Mouse (Mus musculus): ENCODE results near the gene Rad51b. TPM values are rescaled to one million over a fixed set of nuclear protein-coding genes. Genes with fewer than 3 reads are reported as not detected.

The Rad51b gene
- polyA plus RNA-seq, 1 experiment from 2014 or later: 7.8 TPM

DNA sequence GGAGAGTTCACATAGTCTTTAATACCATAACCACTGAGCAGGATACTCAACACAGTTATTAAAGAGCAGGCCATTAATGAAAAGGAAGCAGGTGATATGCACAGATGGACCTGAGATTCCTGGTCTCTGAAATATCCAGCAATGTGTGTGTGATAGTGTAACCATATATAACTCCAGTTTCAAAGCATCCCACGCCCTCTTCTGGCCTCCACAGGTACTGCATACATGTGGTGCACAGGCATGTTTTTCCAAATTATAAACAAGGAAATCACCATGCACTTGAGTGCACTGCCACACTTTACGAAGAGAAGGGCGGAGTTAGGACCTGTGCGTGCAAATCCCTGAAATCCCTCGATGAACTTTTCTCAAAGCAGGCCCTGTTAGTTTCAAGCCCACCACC lies 484.7 kb downstream of the Rad51b start:
- no peaks in the 10 kb centered on the region for H3K36me3 ChIP-seq (ENCODE audit: control insufficient read depth, insufficient read depth, low read length)
- no peaks in the 10 kb centered on the region; the same call in 1 of the 2 replicates for H3K4me1 ChIP-seq (ENCODE audit: control insufficient read depth, insufficient read depth, low read length)
- 85% methylated on average over 5 of the region's 5 CpGs for WGBS
- no peak overlapping the region for H3K4me2 ChIP-seq (ENCODE audit: low read depth, low read length)
- no peak overlapping the region for H3K4me3 ChIP-seq (replicated peaks; ENCODE audit: low read length)
- no peak for ATAC-seq (ENCODE audit: insufficient read depth, low FRiP score)
- no peak overlapping the region for H3K27ac ChIP-seq (ENCODE audit: low read length)
- no peaks in the 10 kb centered on the region for H3K27me3 ChIP-seq (ENCODE audit: control insufficient read depth, insufficient read depth, low read length)
- no peak overlapping the region for H3K9ac ChIP-seq (ENCODE audit: low read length)
- H3K9me3 ChIP-seq (replicated peaks; ENCODE audit: control insufficient read depth, low read length): peaks cover 3% of the 10 kb centered on the region

DNA sequence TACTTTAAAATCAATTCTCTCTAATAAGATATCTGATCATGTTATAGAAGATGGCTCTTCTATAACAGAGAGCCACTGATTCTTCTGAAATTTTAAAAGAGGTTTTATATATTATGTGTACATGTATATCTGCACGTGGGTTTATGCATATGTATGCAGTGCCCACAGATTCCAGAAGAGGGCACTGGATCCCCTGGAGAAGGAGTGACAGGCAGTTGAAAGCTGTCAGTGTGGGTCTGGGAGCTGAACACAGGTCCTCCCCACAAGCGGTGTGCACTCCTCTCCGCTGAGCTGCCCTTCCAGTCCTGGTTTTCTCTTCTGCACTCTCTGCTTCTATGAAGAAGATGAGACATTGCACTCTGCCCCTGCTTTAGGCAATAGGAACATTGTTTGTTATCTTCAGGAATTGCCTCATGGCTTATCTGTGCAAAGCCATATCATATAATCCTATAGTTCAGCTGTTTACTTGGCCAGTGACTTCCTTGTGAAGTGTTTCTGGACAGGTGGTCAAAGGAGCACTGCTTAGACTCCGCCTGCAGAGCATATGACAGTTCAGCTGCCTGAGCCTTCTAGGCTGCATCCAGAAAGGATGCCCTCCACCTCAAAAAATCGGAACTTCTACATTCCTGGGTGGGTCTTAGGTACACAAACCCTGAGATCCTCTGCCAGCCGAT lies 485.5 kb downstream of the Rad51b start:
- WGBS: 80% methylated on average over 6 of the region's 6 CpGs
- H3K27ac ChIP-seq (ENCODE audit: low read length): peak overlapping the region; percentile 34; the same call in 1 of the 2 replicates

DNA sequence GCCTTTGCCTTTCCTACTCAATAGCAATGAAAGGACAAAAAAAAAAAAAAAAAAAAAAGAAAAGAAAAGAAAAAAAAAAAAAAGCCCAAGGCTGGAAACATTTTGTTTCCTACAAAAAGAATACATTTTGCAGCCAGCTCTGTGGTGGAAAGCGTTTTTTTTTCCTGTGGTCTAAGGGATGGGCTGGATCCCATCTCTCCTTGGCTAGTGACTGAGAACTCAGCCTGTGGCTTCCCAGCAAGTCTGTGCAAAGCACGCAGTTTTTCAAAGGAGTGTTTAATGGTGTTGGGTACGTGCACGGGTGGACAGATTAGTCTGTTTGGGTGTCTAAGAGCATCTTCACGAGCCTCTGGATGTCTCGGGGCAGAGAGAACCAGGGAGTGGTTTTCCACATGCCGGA lies 487.1 kb downstream of the Rad51b start:
- H3K4me1 ChIP-seq (ENCODE audit: control insufficient read depth, insufficient read depth, low read length): no peaks in the 10 kb centered on the region; the same call in 1 of the 2 replicates
- no peak overlapping the region for H3K4me2 ChIP-seq (ENCODE audit: low read depth, low read length)
- no peak overlapping the region for H3K4me3 ChIP-seq (replicated peaks; ENCODE audit: low read length)
- no peak for ATAC-seq (ENCODE audit: insufficient read depth, low FRiP score)
- no peak overlapping the region for H3K9ac ChIP-seq (ENCODE audit: low read length)
- H3K9me3 ChIP-seq (replicated peaks; ENCODE audit: control insufficient read depth, low read length): peaks cover 3% of the 10 kb centered on the region
- WGBS: 78% methylated on average over 7 of the region's 7 CpGs
- H3K27me3 ChIP-seq (ENCODE audit: control insufficient read depth, insufficient read depth, low read length): no peaks in the 10 kb centered on the region
- no peak overlapping the region for H3K27ac ChIP-seq (ENCODE audit: low read length)
- no peaks in the 10 kb centered on the region for H3K36me3 ChIP-seq (ENCODE audit: control insufficient read depth, insufficient read depth, low read length)

More for the DNA sequence above, 485.5 kb downstream of the Rad51b start:
- no peak overlapping the region for H3K9ac ChIP-seq (ENCODE audit: low read length)
- no peak overlapping the region for H3K4me2 ChIP-seq (ENCODE audit: low read depth, low read length)
- H3K4me3 ChIP-seq (replicated peaks; ENCODE audit: low read length): no peak overlapping the region
- H3K36me3 ChIP-seq (ENCODE audit: control insufficient read depth, insufficient read depth, low read length): no peaks in the 10 kb centered on the region
- H3K4me1 ChIP-seq (ENCODE audit: control insufficient read depth, insufficient read depth, low read length): no peaks in the 10 kb centered on the region; the same call in 1 of the 2 replicates
- no peaks in the 10 kb centered on the region for H3K27me3 ChIP-seq (ENCODE audit: control insufficient read depth, insufficient read depth, low read length)
- ATAC-seq (ENCODE audit: insufficient read depth, low FRiP score): 0 out of 2 replicates have a peak, but pooled peaks have one; percentile 22
- H3K9me3 ChIP-seq (replicated peaks; ENCODE audit: control insufficient read depth, low read length): peaks cover 3% of the 10 kb centered on the region

DNA sequence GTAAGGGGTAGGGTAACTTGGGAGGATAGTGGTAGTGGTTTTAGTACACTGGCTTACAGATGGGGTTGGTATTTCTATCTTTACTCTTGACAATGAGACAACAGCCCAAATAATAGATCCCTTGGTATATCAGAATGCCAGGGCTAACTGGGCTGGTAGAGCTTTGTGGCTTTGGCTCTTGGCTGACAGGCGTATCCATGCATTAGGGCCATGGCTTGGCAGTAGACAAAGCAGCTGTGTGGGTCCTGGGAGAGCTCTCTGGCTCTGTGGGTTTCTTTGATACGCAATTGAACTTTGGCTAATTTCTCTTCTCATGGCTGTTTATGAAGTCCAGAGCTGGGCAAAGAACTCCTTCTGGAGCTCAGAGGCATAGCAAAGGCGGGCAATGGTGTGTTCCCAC lies 488.6 kb downstream of the Rad51b start:
- Histone ChIP-seq H3K9me3 (replicated peaks; ENCODE audit: control insufficient read depth, low read length) (peaks cover 3% of the 10 kb centered on the region), H3K27me3 (ENCODE audit: control insufficient read depth, insufficient read depth, low read length) (no peaks in the 10 kb centered on the region), H3K9ac (ENCODE audit: low read length) (no peak overlapping the region), H3K27ac (ENCODE audit: low read length) (peak overlapping the region; percentile 36), H3K4me2 (ENCODE audit: low read depth, low read length) (no peak overlapping the region), H3K4me3 (replicated peaks; ENCODE audit: low read length) (no peak overlapping the region), H3K36me3 (ENCODE audit: control insufficient read depth, insufficient read depth, low read length) (no peaks in the 10 kb centered on the region), H3K4me1 (ENCODE audit: control insufficient read depth, insufficient read depth, low read length) (no peaks in the 10 kb centered on the region; the same call in 1 of the 2 replicates)
- WGBS: 95% methylated on average over 3 of the region's 3 CpGs
- no peak for ATAC-seq (ENCODE audit: insufficient read depth, low FRiP score)

DNA sequence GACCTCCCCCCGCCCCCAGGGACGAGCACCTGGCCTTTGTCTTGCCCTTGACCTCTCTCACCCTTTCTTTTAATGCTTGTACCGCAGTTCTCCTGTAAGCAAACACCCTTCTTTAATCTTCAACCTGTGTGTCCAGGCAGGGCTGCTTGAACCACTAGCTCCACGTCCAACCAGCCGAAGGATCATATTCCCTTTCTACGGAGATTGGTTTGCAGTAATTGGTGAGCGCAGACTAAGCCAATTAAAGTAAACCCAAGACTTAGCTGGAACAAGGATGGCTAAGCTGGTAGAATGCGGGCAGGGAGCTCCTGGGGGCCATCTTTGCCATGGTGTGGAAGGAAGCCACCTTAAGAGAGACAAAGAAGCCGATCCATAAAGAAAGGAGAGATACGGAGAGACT lies 490.5 kb downstream of the Rad51b start:
- Histone ChIP-seq H3K36me3 (ENCODE audit: control insufficient read depth, insufficient read depth, low read length) (no peaks in the 10 kb centered on the region), H3K9me3 (replicated peaks; ENCODE audit: control insufficient read depth, low read length) (peaks cover 2% of the 10 kb centered on the region), H3K4me3 (replicated peaks; ENCODE audit: low read length) (no peak overlapping the region), H3K27me3 (ENCODE audit: control insufficient read depth, insufficient read depth, low read length) (no peaks in the 10 kb centered on the region), H3K27ac (ENCODE audit: low read length) (no peak overlapping the region), H3K9ac (ENCODE audit: low read length) (no peak overlapping the region), H3K4me2 (ENCODE audit: low read depth, low read length) (no peak overlapping the region), H3K4me1 (ENCODE audit: control insufficient read depth, insufficient read depth, low read length) (no peaks in the 10 kb centered on the region)
- ATAC-seq (ENCODE audit: insufficient read depth, low FRiP score): no peak
- WGBS: 81% methylated on average over 10 of the region's 10 CpGs

DNA sequence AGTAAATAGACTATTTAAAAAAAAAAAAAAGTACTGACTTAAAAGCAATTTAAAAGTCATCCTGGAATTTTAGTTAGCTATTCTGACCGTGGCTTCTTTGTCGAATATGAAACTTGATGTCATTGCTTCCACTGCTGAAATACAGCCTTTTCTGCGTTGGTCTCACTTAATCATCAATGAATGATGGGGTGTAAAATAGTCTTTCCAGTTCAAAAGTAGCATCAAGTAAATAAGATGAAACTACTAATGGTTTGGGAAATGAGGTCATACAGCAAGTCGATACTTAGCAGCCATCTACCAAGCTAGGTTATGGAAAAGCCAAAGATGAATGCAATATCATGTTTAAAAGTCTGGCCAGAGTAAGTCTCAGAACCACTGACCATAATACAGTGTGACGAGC lies 491.3 kb downstream of the Rad51b start:
- Histone ChIP-seq H3K4me2 (ENCODE audit: low read depth, low read length) (no peak overlapping the region), H3K4me1 (ENCODE audit: control insufficient read depth, insufficient read depth, low read length) (0 out of 2 replicates have a peak, but pooled peaks cover under 1% of the 10 kb centered on the region), H3K9ac (ENCODE audit: low read length) (no peak overlapping the region), H3K27me3 (ENCODE audit: control insufficient read depth, insufficient read depth, low read length) (no peaks in the 10 kb centered on the region), H3K9me3 (replicated peaks; ENCODE audit: control insufficient read depth, low read length) (no peaks in the 10 kb centered on the region), H3K4me3 (replicated peaks; ENCODE audit: low read length) (no peak overlapping the region), H3K27ac (ENCODE audit: low read length) (no peak overlapping the region), H3K36me3 (ENCODE audit: control insufficient read depth, insufficient read depth, low read length) (no peaks in the 10 kb centered on the region)
- no peak for ATAC-seq (ENCODE audit: insufficient read depth, low FRiP score)
- WGBS: 87% methylated on average over 5 of the region's 5 CpGs

DNA sequence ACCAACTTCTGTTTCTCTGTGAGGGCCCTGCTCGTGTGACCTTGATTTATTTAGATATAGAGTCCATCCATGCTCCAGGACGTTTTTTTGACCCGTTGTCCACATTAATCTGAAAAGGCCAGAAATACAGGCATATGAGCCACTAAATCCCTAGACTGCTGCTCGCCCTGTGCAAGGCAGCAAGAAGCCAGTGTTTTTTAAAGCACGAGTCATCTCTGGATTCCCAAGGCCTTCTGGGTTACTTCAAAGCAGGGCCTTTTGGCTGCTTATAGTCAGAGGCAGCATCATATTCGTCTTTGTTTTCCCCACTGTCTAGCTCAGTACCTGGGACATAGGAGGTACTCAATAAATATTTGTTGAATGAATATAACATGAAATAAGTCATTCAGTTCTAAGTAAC lies 492.4 kb downstream of the Rad51b start:
- 0 out of 2 replicates have a peak, but pooled peaks cover 3% of the 10 kb centered on the region for H3K4me1 ChIP-seq (ENCODE audit: control insufficient read depth, insufficient read depth, low read length)
- 66% methylated on average over 6 of the region's 6 CpGs for WGBS
- peak; percentile 29; the same call in 1 of the 2 replicates for ATAC-seq (ENCODE audit: insufficient read depth, low FRiP score)
- peak overlapping the region; percentile 12 for H3K27ac ChIP-seq (ENCODE audit: low read length)
- no peak overlapping the region for H3K4me3 ChIP-seq (replicated peaks; ENCODE audit: low read length)
- H3K36me3 ChIP-seq (ENCODE audit: control insufficient read depth, insufficient read depth, low read length): no peaks in the 10 kb centered on the region
- no peaks in the 10 kb centered on the region for H3K27me3 ChIP-seq (ENCODE audit: control insufficient read depth, insufficient read depth, low read length)
- H3K9ac ChIP-seq (ENCODE audit: low read length): no peak overlapping the region
- H3K4me2 ChIP-seq (ENCODE audit: low read depth, low read length): no peak overlapping the region
- no peaks in the 10 kb centered on the region for H3K9me3 ChIP-seq (replicated peaks; ENCODE audit: control insufficient read depth, low read length)

DNA sequence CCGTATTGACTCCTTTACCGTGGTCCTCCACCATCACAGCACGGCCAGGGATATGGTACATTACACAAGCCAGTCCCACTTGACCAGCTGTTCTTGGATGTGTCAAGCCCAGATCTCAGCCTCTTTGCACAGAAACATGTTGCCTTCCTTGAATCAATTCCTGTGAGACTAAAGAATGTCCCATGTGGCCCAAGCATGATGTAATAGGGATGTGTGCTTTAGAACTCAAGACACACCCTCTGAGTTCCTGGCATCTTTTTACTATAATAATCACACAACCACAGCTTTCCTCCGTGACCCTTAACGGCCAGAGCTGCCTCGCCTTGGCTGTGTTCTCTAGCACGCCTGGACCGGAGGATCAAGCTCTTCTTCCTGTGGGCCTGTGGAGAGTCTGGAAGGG lies 496.3 kb downstream of the Rad51b start:
- ATAC-seq (ENCODE audit: insufficient read depth, low FRiP score): 0 out of 2 replicates have a peak, but pooled peaks have one; percentile 29
- 68% methylated on average over 8 of the region's 8 CpGs for WGBS
- Histone ChIP-seq H3K4me3 (replicated peaks; ENCODE audit: low read length) (no peak overlapping the region), H3K9me3 (replicated peaks; ENCODE audit: control insufficient read depth, low read length) (no peaks in the 10 kb centered on the region), H3K9ac (ENCODE audit: low read length) (no peak overlapping the region), H3K4me1 (ENCODE audit: control insufficient read depth, insufficient read depth, low read length) (0 out of 2 replicates have a peak, but pooled peaks cover 3% of the 10 kb centered on the region), H3K27me3 (ENCODE audit: control insufficient read depth, insufficient read depth, low read length) (no peaks in the 10 kb centered on the region), H3K27ac (ENCODE audit: low read length) (peak overlapping the region; percentile 39; the same call in 1 of the 2 replicates), H3K4me2 (ENCODE audit: low read depth, low read length) (no peak overlapping the region), H3K36me3 (ENCODE audit: control insufficient read depth, insufficient read depth, low read length) (no peaks in the 10 kb centered on the region)

DNA sequence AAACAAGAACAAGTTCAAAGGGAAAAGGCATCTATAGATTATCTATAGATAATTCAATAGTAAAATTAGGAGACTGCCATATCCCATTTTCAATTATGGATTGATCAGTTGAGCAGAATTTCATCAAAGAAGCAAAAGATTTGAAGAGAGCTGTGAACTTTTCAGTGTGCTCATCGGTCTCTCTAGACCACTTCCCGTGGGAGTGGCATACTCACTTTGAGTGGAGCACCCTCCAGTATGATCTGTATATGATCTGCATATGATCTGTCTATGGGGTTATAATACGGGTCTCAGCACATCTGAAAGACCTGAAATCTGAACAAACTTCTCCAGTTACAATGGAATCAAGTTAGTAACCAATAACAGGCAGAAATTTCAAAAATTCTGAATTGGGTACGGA lies 497.7 kb downstream of the Rad51b start:
- Histone ChIP-seq H3K36me3 (ENCODE audit: control insufficient read depth, insufficient read depth, low read length) (no peaks in the 10 kb centered on the region), H3K9ac (ENCODE audit: low read length) (no peak overlapping the region), H3K27me3 (ENCODE audit: control insufficient read depth, insufficient read depth, low read length) (no peaks in the 10 kb centered on the region), H3K4me3 (replicated peaks; ENCODE audit: low read length) (no peak overlapping the region), H3K9me3 (replicated peaks; ENCODE audit: control insufficient read depth, low read length) (no peaks in the 10 kb centered on the region), H3K4me2 (ENCODE audit: low read depth, low read length) (no peak overlapping the region), H3K27ac (ENCODE audit: low read length) (no peak overlapping the region), H3K4me1 (ENCODE audit: control insufficient read depth, insufficient read depth, low read length) (0 out of 2 replicates have a peak, but pooled peaks cover 3% of the 10 kb centered on the region)
- no peak for ATAC-seq (ENCODE audit: insufficient read depth, low FRiP score)
- WGBS: 89% methylated on average over 4 of the region's 4 CpGs
